Mouse (Mus musculus) bone marrow macrophage, adult 2 months (primary cell): ENCODE measurements around the gene Kdelr1.

Experiments used
- CTCF ChIP-seq: IDR thresholded peaks from 2 replicates; pipeline ENCODE4 v1.5.1; 2012; ENCODE audit warnings: low read depth, mild to moderate bottlenecking, low read length, moderate library complexity
- POLR2A ChIP-seq: IDR thresholded peaks from 2 replicates; pipeline ENCODE4 v1.6.1; 2012; ENCODE audit warnings: mild to moderate bottlenecking, low read depth, low read length, borderline replicate concordance

DNA sequence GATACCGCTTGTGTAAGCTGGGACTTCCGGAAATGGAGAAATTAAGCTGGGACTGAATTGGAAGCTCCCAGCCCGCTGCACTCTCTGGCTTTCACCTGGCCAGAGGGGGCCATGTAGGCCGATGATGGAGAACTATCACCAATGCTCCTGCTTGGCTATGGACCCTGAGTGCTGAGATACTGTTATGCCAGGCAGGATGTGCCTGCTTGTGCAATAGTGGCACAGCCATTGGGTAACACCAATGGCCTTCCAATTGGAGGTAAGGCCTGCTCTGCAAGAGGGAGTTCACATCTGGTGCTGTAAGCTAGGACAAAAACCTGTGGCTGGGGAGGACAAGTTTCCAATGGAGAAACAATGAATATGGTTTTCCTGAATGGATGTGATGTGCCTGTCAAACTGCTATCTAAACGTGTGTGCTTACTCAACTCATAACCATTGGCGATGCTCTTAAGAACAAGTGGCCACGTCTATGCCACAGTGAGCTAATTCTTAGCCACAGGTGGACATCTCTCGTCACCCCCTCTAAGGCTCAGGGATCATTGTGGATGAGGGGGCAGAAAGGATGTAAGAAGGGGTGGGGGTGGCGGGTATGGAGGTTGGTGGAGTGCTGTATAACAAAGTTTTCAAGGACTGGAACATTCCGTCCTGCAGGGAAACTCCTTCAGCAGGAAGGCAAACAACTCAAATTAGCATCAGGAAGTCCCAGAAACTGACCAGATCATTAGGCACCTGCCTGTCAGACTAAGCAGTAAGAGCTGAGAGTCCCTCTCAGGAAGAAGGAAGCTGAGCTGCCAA is 29.4 kb upstream of the Kdelr1 start:
- no peak for TF ChIP-seq CTCF
- no peak for TF ChIP-seq POLR2A
